Mouse (Mus musculus): Measurements from ENCODE around the gene Gm3238. TPM values are rescaled to one million over a fixed set of nuclear protein-coding genes. Genes with fewer than 3 reads are reported as not detected.
"Not testable (repeated sequence)": the region's sequence is repeated elsewhere in the genome, so short reads cannot be mapped to it uniquely, and the experiment has no call there.

Gm3238 gene
- polyA plus RNA-seq, 1 experiment from 2014 or later, result not detected

- H3K27me3 ChIP-seq (ENCODE audit: control insufficient read depth, insufficient read depth, low read length); H3K4me2 ChIP-seq; H3K9ac ChIP-seq (ENCODE audit: low read depth, low read length); H3K27ac ChIP-seq (ENCODE audit: low read depth, low read length); H3K9me3 ChIP-seq (replicated peaks; ENCODE audit: control insufficient read depth, low read length); ATAC-seq (replicated peaks; ENCODE audit: insufficient number of reproducible peaks, low FRiP score, low TSS enrichment); H3K4me3 ChIP-seq (ENCODE audit: low read depth, low read length); H3K36me3 ChIP-seq (ENCODE audit: control insufficient read depth, insufficient read depth, low read length): not testable (repeated sequence)
- 24% methylated on average over 3 of the region's 3 CpGs for WGBS (ENCODE audit: insufficient replicate concordance)
- H3K4me1 ChIP-seq (ENCODE audit: control insufficient read depth, insufficient read depth, low read length), result peaks cover 10% of the 10 kb centered on the region
Measured at GRCm38 (mm10) chr10:77798164-77798920, 27.2 kb upstream of the Gm3238 start.

- no peak for ATAC-seq (replicated peaks; ENCODE audit: insufficient number of reproducible peaks, low FRiP score, low TSS enrichment)
- Histone ChIP-seq H3K9me3 (replicated peaks; ENCODE audit: control insufficient read depth, low read length) (no peaks in the 10 kb centered on the region), H3K27me3 (ENCODE audit: control insufficient read depth, insufficient read depth, low read length) (no peaks in the 10 kb centered on the region), H3K27ac (ENCODE audit: low read depth, low read length) (no peak overlapping the region), H3K4me2 (no peak overlapping the region), H3K4me1 (ENCODE audit: control insufficient read depth, insufficient read depth, low read length) (peaks cover 10% of the 10 kb centered on the region), H3K4me3 (ENCODE audit: low read depth, low read length) (no peak overlapping the region), H3K9ac (ENCODE audit: low read depth, low read length) (no peak overlapping the region), H3K36me3 (ENCODE audit: control insufficient read depth, insufficient read depth, low read length) (no peaks in the 10 kb centered on the region)
- 9% methylated on average over 3 of the region's 3 CpGs for WGBS (ENCODE audit: insufficient replicate concordance)
Measured at GRCm38 (mm10) chr10:77797677-77798076, 26.6 kb upstream of the Gm3238 start.

- Histone ChIP-seq H3K4me1 (ENCODE audit: control insufficient read depth, insufficient read depth, low read length) (peaks cover 10% of the 10 kb centered on the region), H3K4me2 (no peak within 1 kb of the TSS), H3K27me3 (ENCODE audit: control insufficient read depth, insufficient read depth, low read length) (no peaks in the 10 kb centered on the region), H3K9ac (ENCODE audit: low read depth, low read length) (no peak within 1 kb of the TSS), H3K4me3 (ENCODE audit: low read depth, low read length) (no peak within 1 kb of the TSS), H3K36me3 (ENCODE audit: control insufficient read depth, insufficient read depth, low read length) (no peaks in the 10 kb centered on the region), H3K27ac (ENCODE audit: low read depth, low read length) (no peak within 1 kb of the TSS), H3K9me3 (replicated peaks; ENCODE audit: control insufficient read depth, low read length) (no peaks in the 10 kb centered on the region)
- 43% methylated on average over 2 of the region's 2 CpGs for WGBS (ENCODE audit: insufficient replicate concordance)
- no peak for ATAC-seq (replicated peaks; ENCODE audit: insufficient number of reproducible peaks, low FRiP score, low TSS enrichment)
Measured at GRCm38 (mm10) chr10:77794976-77795375, 23.9 kb upstream of the Gm3238 start, which contains the start of gene Gm9639. Gm9639 (minus strand) TSS chr10:77795076.

DNA sequence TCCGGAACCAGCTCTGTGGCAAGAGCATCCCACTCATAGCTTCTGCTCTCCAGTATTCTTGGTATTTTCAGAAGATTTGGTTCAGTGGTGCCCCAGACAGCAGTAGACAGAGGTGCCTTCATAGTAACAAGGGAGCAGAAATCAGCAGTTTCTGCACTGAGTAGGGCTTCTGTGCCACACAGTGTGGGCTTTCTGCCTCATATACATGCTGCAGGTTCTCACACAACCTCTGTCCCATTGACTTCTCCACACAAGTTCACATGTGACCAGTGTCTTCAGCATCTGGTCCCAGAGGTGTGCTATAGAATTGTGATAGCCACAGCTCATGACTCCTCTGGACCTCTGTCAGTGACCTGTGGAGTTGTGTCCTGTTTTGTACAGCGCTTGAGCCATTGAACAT is 17.5 kb upstream of the Gm3238 start:
- no peaks in the 10 kb centered on the region for H3K4me1 ChIP-seq (ENCODE audit: control insufficient read depth, insufficient read depth, low read length)
- H3K9me3 ChIP-seq (replicated peaks; ENCODE audit: control insufficient read depth, low read length), result no peaks in the 10 kb centered on the region
- H3K4me2 ChIP-seq, result no peak overlapping the region
- H3K27me3 ChIP-seq (ENCODE audit: control insufficient read depth, insufficient read depth, low read length), result no peaks in the 10 kb centered on the region
- H3K27ac ChIP-seq (ENCODE audit: low read depth, low read length), result no peak overlapping the region
- no peak for ATAC-seq (replicated peaks; ENCODE audit: insufficient number of reproducible peaks, low FRiP score, low TSS enrichment)
- H3K36me3 ChIP-seq (ENCODE audit: control insufficient read depth, insufficient read depth, low read length), result no peaks in the 10 kb centered on the region
- H3K9ac ChIP-seq (ENCODE audit: low read depth, low read length), result no peak overlapping the region
- WGBS (ENCODE audit: insufficient replicate concordance), result 72% methylated on average over 2 of the region's 2 CpGs
- H3K4me3 ChIP-seq (ENCODE audit: low read depth, low read length), result no peak overlapping the region

DNA sequence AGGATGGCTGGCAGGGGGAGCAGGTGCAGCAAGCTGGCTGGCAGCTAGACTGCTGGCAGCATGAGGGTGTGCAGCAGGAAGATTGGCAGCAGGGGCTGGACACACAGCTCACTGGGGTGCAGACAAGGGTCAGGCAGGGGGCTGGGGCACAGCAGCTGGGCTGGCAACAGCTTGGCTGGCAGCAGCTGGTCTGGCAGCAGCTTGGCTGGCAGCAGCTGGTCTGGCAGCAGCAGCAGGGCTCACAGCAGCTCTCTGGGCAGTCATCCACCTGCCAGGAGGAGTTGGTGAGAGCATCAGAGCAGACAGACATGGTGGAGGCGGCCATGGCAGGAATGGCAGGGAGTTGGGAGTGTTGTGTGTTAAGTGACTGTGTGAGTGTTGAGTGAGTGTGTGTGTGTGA is 16.8 kb upstream of the Gm3238 start, which contains the start of gene Gm7137:
Gene Gm7137, minus strand, starts transcription at position 325 of the 400 bp plus-strand sequence.
- no CpG with 5 or more reads among the region's 1 CpGs for WGBS (ENCODE audit: insufficient replicate concordance)
- not testable (repeated sequence) for ATAC-seq (replicated peaks; ENCODE audit: insufficient number of reproducible peaks, low FRiP score, low TSS enrichment); H3K4me1 ChIP-seq (ENCODE audit: control insufficient read depth, insufficient read depth, low read length); H3K27me3 ChIP-seq (ENCODE audit: control insufficient read depth, insufficient read depth, low read length); H3K9me3 ChIP-seq (replicated peaks; ENCODE audit: control insufficient read depth, low read length); H3K9ac ChIP-seq (ENCODE audit: low read depth, low read length); H3K4me2 ChIP-seq; H3K36me3 ChIP-seq (ENCODE audit: control insufficient read depth, insufficient read depth, low read length); H3K4me3 ChIP-seq (ENCODE audit: low read depth, low read length); H3K27ac ChIP-seq (ENCODE audit: low read depth, low read length)

- WGBS (ENCODE audit: insufficient replicate concordance), result 83% methylated on average over 2 of the region's 3 CpGs
- H3K4me3 ChIP-seq (ENCODE audit: low read depth, low read length); H3K27me3 ChIP-seq (ENCODE audit: control insufficient read depth, insufficient read depth, low read length); H3K9ac ChIP-seq (ENCODE audit: low read depth, low read length); H3K27ac ChIP-seq (ENCODE audit: low read depth, low read length); H3K4me1 ChIP-seq (ENCODE audit: control insufficient read depth, insufficient read depth, low read length); H3K36me3 ChIP-seq (ENCODE audit: control insufficient read depth, insufficient read depth, low read length); ATAC-seq (replicated peaks; ENCODE audit: insufficient number of reproducible peaks, low FRiP score, low TSS enrichment); H3K4me2 ChIP-seq; H3K9me3 ChIP-seq (replicated peaks; ENCODE audit: control insufficient read depth, low read length): not testable (repeated sequence)
Measured at GRCm38 (mm10) chr10:77783396-77783795, 12.3 kb upstream of the Gm3238 start.

GRCm38 (mm10) chr10:77782442-77782841 is 11.3 kb upstream of the Gm3238 start, which contains the start of gene Gm3250:
Gm3250 (minus strand) TSS chr10:77782542.
- H3K4me3 ChIP-seq (ENCODE audit: low read depth, low read length); H3K9ac ChIP-seq (ENCODE audit: low read depth, low read length); H3K27ac ChIP-seq (ENCODE audit: low read depth, low read length); H3K27me3 ChIP-seq (ENCODE audit: control insufficient read depth, insufficient read depth, low read length); H3K4me2 ChIP-seq; H3K4me1 ChIP-seq (ENCODE audit: control insufficient read depth, insufficient read depth, low read length); H3K9me3 ChIP-seq (replicated peaks; ENCODE audit: control insufficient read depth, low read length); ATAC-seq (replicated peaks; ENCODE audit: insufficient number of reproducible peaks, low FRiP score, low TSS enrichment); H3K36me3 ChIP-seq (ENCODE audit: control insufficient read depth, insufficient read depth, low read length): not testable (repeated sequence)
- 43% methylated on average over 1 of the region's 1 CpGs for WGBS (ENCODE audit: insufficient replicate concordance)

- H3K4me3 ChIP-seq (ENCODE audit: low read depth, low read length); H3K27me3 ChIP-seq (ENCODE audit: control insufficient read depth, insufficient read depth, low read length); H3K36me3 ChIP-seq (ENCODE audit: control insufficient read depth, insufficient read depth, low read length); H3K9ac ChIP-seq (ENCODE audit: low read depth, low read length); H3K27ac ChIP-seq (ENCODE audit: low read depth, low read length); H3K4me1 ChIP-seq (ENCODE audit: control insufficient read depth, insufficient read depth, low read length); H3K9me3 ChIP-seq (replicated peaks; ENCODE audit: control insufficient read depth, low read length); H3K4me2 ChIP-seq; ATAC-seq (replicated peaks; ENCODE audit: insufficient number of reproducible peaks, low FRiP score, low TSS enrichment): not testable (repeated sequence)
- WGBS (ENCODE audit: insufficient replicate concordance), result 50% methylated on average over 1 of the region's 1 CpGs
Measured at GRCm38 (mm10) chr10:77776844-77777243, 5.7 kb upstream of the Gm3238 start, which contains the start of gene Gm7138. Gm7138 (minus strand) TSS chr10:77776944.

GRCm38 (mm10) chr10:77772142-77772541 is 1.0 kb upstream of the Gm3238 start:
- H3K36me3 ChIP-seq (ENCODE audit: control insufficient read depth, insufficient read depth, low read length); H3K4me1 ChIP-seq (ENCODE audit: control insufficient read depth, insufficient read depth, low read length); H3K9ac ChIP-seq (ENCODE audit: low read depth, low read length); H3K4me3 ChIP-seq (ENCODE audit: low read depth, low read length); H3K4me2 ChIP-seq; H3K9me3 ChIP-seq (replicated peaks; ENCODE audit: control insufficient read depth, low read length); H3K27me3 ChIP-seq (ENCODE audit: control insufficient read depth, insufficient read depth, low read length); H3K27ac ChIP-seq (ENCODE audit: low read depth, low read length); ATAC-seq (replicated peaks; ENCODE audit: insufficient number of reproducible peaks, low FRiP score, low TSS enrichment): not testable (repeated sequence)
- 43% methylated on average over 1 of the region's 3 CpGs for WGBS (ENCODE audit: insufficient replicate concordance)

Data from heart, embryonic 11.5 days (tissue).